Mouse (Mus musculus) right cerebral cortex, postnatal 14 days (tissue): ENCODE results near the gene Srsf9.

Experiments used
- DNase-seq: peaks from one replicate; pipeline ENCODE4 v3.0.0; 2022

Gene Srsf9

GRCm38 (mm10) chr5:115326256-115326831 lies 633 bp upstream of the Srsf9 start:
- DNase-seq = no peak

GRCm38 (mm10) chr5:115327610-115328548 lies 902 bp downstream of the Srsf9 start:
- peak; percentile 55 for DNase-seq

DNA sequence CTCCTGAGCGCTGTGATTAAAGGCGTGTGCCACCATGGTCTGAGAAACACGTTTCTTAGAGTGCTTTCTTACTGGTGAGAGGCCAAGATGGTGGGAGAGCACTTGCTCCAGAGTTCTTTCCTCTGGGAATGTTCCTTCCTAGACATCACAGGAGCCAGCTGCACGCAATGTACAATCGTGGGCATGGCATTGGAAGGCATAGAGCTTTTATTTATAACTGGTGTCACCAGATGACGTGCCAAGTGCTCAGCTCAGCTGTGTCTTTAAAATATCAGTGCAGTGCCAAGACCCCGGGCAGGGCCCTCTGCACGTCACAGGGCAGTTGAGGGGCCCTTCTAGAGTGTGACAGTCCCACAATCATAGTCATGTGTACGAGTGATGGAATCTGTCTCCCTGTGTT lies 4.0 kb downstream of the Srsf9 start:
- DNase-seq = no peak

DNA sequence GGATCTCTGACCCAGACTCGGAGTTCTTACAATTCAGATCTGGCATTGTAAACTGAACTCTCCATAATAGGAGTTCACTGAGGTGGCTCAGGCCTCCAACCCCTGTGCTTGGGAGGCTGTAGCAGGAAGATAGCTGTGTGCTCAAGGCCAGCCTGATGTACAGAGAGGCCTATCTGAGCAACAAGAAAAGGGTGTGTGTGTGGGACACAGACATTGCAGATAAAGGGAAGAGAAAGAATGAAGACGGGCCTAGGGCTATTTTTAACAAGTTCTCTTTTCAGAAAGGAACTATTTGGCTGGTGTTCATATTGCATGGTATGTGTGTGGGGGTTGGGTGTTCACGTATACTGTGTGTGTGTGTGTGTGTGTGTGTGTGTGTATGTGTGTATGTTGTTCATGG lies 6.6 kb downstream of the Srsf9 start:
- DNase-seq = no peak

- DNase-seq = no peak
Measured at GRCm38 (mm10) chr5:115340007-115340406, 13.0 kb downstream of the Srsf9 start.

DNA sequence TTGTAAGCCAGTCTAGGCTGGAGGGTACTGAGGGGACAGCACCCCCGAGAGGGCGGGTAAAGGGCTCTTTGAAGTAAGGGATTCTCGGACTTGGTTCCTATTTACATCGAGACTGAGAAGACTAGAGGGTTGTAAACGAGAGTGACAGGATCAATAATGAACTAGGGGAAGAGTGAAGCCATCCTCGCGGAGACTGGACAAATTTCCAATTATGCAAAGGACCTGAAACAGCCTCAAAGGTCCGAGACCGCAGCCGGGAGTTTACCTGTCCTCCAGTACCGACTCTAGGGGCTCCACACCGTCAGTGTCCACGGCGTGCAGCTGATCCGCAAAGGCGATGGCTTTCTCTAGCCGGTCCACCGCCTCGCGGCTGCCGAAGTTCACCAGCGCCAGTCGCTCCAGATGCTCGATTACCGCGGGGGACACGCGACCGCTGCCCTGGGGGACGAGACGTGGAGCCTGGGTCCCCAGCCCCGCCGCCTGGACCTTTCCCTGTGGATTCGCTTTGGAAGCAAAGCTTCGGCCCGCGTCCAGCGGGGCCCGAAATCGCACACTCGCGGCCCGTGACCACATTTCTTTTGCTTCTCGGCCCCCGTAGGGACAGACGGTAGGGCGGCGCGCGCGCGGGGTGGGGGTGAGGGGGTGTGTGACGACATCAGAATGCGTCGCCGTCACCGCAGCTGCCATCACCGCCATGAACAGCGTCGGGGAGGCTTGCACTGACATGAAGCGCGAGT lies 13.8 kb downstream of the Srsf9 start, which contains the start of the genes Gatc and Triap1:
Gene Gatc (minus strand): TSS at position 602 of the 737 bp plus-strand sequence.
Gene Triap1 (plus strand): TSS at position 649 of the 737 bp plus-strand sequence.
- peak; percentile 93 for DNase-seq

- no peak for DNase-seq
Measured at GRCm38 (mm10) chr5:115341314-115342165, 14.6 kb downstream of the Srsf9 start.

DNA sequence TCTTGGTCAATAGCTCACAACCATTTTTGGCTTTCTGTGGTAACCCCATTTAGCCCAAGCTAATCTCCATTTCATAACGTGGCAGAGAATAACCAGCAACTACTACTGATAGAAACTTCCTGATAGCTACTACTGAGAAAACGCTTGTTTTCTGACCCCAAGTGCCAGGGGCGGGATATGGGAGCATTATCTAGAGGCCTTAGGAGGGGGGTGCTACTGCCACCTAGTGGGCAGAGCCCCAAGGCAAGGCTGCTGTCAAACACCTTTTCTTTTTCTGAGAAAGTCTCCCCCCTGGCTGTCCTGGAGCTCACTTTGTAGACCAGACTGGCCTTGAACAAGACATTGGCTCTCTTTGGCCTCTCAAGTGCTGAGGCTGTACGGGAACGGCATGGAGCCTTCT lies 20.6 kb downstream of the Srsf9 start:
- peak; percentile 83 for DNase-seq

- DNase-seq = peak; percentile 99
Measured at GRCm38 (mm10) chr5:115348546-115349224, 21.7 kb downstream of the Srsf9 start, which contains the start of gene Cox6a1. Gene Cox6a1 (minus strand): TSS chr5:115348981.

GRCm38 (mm10) chr5:115349225-115349555 lies 22.2 kb downstream of the Srsf9 start:
- no peak for DNase-seq

GRCm38 (mm10) chr5:115351348-115351747 lies 24.4 kb downstream of the Srsf9 start:
- no peak for DNase-seq

- DNase-seq = no peak
Measured at GRCm38 (mm10) chr5:115355070-115355469, 28.1 kb downstream of the Srsf9 start.

DNA sequence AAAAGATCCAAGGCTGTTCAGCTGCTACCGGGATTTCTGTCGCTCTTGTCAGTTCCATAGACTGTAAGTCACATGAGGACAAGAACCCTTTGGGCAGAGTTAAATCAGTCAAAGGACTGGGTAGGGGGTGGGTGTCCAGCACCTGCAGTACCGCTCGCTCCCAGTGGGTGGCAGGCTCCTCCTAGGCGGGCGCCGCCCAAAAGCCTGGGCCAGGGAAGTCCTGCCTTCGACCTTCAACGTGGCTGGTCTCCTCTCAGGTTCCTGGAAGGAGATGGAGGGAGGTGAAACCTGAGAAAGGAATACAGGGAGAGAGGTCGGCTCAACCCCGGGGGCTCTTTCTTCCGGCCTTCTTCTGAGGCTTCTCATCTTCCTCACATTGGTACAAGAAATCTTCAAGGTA lies 31.9 kb downstream of the Srsf9 start:
- peak; percentile 85 for DNase-seq

DNA sequence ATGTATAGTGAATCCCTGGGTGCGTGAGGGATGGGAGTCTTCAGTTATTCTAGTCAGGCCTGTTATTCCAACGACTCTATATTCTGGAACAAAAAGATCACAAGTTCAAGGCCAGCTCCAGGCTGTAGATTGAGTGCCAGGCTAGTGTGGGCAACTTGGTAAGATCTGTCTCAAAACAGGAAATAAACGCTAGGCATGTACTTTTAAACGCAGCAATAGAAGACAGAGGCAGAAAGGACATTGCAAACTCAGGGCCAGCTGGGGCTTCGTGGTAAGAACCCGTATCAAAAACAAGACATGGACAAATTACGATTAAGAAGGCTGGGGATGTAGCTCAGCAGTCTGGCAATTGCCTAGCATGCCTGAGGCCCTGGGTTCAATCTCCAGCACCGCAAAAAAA lies 32.5 kb downstream of the Srsf9 start:
- no peak for DNase-seq

DNA sequence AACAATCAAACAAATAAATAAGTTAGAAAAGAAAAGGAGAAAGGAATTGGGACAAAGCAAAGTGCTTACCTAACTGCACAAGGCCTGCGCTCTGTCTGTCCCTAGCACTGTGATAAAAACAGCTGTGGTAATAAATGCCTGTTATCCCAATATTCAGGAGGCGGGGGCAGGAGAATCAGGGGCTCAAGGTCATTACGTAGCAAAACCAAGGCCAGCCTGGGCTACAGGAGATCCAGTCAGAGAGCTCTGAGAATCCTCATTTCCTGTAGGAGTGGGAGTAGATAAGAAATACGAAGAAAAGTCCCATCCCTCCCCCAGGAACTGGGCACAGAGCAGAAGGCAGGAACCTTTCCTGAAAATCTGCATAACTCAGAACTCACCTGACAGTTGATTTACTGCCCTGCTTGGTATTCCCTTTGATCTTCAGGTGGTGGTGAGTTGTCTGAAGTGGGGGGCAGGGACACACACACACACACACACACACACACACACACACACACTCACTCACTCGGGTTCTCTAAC lies 32.9 kb downstream of the Srsf9 start:
- no peak for DNase-seq

DNA sequence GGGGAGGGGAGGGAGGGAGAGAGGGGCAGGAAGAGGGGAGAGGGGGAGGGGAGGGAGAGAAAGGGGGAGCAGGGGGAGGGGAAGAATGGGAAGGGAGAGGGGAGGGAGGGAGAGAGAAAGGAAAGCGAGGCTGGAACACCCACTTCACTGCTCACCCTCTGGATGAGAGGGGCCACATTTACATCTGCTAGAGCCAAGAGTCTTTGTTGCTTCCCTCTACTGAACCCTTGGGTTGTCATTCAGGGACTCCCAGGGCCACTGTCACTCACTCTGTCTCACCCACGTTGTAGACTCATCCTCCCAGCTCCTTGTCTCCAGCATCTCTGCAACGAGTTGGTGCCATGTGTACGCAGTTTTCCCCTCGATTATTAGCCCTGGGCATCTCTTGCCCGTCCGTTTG lies 35.2 kb downstream of the Srsf9 start:
- DNase-seq = no peak

GRCm38 (mm10) chr5:115362819-115363714 lies 36.1 kb downstream of the Srsf9 start:
- peak; percentile 44 for DNase-seq

DNA sequence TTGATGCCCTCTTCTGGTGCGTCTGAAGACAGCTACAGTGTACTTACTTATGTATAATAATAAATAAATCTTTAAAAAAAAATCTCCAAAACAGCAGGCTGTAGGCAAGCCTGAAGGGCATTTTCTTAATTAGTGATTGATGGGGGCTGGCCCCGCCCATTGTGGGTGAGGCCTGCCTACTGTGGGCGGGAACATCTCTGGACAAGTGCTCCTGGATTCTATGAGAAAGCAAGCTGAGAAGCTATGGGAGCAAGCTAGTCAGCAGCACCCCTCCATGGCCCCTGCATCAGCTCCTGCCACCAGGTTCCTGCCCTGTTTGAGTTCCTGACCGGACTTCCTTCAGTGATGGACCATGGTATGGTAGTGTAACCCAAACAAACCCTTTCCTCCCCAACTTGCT lies 37.8 kb downstream of the Srsf9 start:
- no peak for DNase-seq

- no peak for DNase-seq
Measured at GRCm38 (mm10) chr5:115371736-115372135, 44.8 kb downstream of the Srsf9 start.

DNA sequence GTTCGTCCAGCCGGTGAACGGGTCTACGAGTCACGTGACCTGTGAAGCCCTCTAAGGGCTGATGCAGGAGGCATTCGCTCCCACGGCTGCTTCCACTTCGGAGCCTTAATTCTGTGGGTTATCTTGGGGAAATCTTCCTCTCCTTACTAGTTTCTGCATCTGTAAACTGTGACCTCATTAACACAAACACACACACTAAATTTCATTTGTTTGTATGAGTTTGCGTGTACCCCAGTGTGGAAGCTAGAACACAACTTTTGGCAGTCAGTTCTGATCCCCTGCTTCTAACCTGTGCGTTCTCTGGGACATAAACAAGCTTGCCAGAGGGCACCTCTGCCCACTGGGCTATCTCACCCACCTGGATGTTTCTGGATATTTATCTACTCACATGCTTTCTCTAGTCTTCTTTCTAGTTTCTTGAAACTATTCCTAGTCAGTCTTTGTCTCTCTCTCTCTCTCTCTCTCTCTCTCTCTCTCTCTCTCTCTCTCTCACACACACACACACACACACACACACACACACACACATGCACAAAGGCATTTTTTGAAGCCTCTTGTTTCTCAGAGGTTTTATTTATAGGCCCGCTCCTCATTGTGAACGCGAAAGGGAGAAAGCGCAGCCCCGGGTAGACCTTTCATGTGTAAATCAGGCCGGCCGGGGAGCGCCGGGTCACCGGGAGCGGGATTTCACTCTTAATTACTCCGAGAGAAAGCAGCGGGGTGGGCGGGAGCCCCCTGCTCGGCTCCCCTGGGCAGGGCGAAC lies 46.6 kb downstream of the Srsf9 start:
- DNase-seq = peak; percentile 19
